Mouse (Mus musculus) CH12.LX (cell line): Measurements from ENCODE around the gene Emg1. TPM values are rescaled to one million over a fixed set of nuclear protein-coding genes. Genes with fewer than 3 reads are reported as not detected.
A peak's percentile ranks its signal among the peaks of the same experiment; 100 is the strongest.

Experiments used
- DNase-seq: peaks from one replicate; pipeline ENCODE4 v3.0.0-alpha.2; 2013; ENCODE audit errors: extremely low read depth
- H3K27ac ChIP-seq: 2 replicates; pipeline ENCODE4 v1.5.1; 2012; ENCODE audit warnings: low read depth, mild to moderate bottlenecking, control low read depth, moderate library complexity; ENCODE audit not compliant: insufficient read depth
- H3K27me3 ChIP-seq: replicated peaks from 2 replicates; pipeline ENCODE3; 2012; ENCODE audit warnings: inconsistent platforms
- H3K36me3 ChIP-seq, 2 experiments: replicated peaks in 1 of 2; 2 replicates each; pipeline versions ENCODE3 to v1.6.1; 2012; ENCODE audit warnings: inconsistent platforms in 1 of 2, low read length in 1 of 2, mild to moderate bottlenecking in 1 of 2, mixed read lengths in 1 of 2, moderate library complexity in 1 of 2; ENCODE audit not compliant: control insufficient read depth in 1 of 2, insufficient read depth in 1 of 2
- H3K4me1 ChIP-seq, 2 experiments: 2 replicates each; pipeline ENCODE4 v1.6.1; 2012; ENCODE audit warnings: inconsistent platforms in 1 of 2, moderate library complexity in 1 of 2; ENCODE audit not compliant: insufficient read depth in 2 of 2, control insufficient read depth in 1 of 2
- H3K4me2 ChIP-seq: 2 replicates; pipeline ENCODE4 v1.6.1; 2012; ENCODE audit warnings: low read depth, mild to moderate bottlenecking, control low read depth; ENCODE audit not compliant: poor library complexity, insufficient read depth, severe bottlenecking
- H3K4me3 ChIP-seq, 3 experiments: fragments of 150-350 bp in 1 of 3; sonication (generic) in 1 of 3; replicated peaks in 1 of 3; 2 replicates each; pipeline versions ENCODE3 to v1.5.1; 2011 to 2012; ENCODE audit warnings: low read depth in 2 of 3, low read length in 2 of 3, mild to moderate bottlenecking in 2 of 3, moderate library complexity in 2 of 3, control low read depth in 1 of 3, improper control_type of control experiment in 1 of 3, inconsistent platforms in 1 of 3, mixed read lengths in 1 of 3; ENCODE audit not compliant: poor library complexity in 1 of 3
- H3K79me2 ChIP-seq: replicated peaks from 2 replicates; pipeline ENCODE4 v1.6.1; 2012; ENCODE audit warnings: mild to moderate bottlenecking, moderate library complexity; ENCODE audit not compliant: control insufficient read depth, poor library complexity, insufficient read depth, severe bottlenecking; ENCODE audit errors: extremely low read depth
- H3K9ac ChIP-seq: 2 replicates; pipeline ENCODE4 v1.6.1; 2012; ENCODE audit warnings: low read depth, mild to moderate bottlenecking, control low read depth, moderate library complexity; ENCODE audit not compliant: insufficient read depth
- H3K9me3 ChIP-seq: replicated peaks from 2 replicates; pipeline ENCODE3; 2012; ENCODE audit warnings: low read length, inconsistent platforms, mixed read lengths
- BHLHE40 ChIP-seq: IDR thresholded peaks from 2 replicates; pipeline ENCODE4 v1.6.1; 2011; ENCODE audit warnings: mild to moderate bottlenecking, low read depth, low read length, improper control_type of control experiment
- CHD1 ChIP-seq: IDR thresholded peaks from 2 replicates; pipeline ENCODE4 v1.6.1; 2012; ENCODE audit warnings: low read depth, low read length, improper control_type of control experiment, inconsistent platforms
- CHD2 ChIP-seq: IDR thresholded peaks from 2 replicates; pipeline ENCODE4 v1.6.1; 2011; ENCODE audit warnings: low read length, improper control_type of control experiment
- E2F4 ChIP-seq: IDR thresholded peaks from 2 replicates; pipeline ENCODE4 v1.6.1; 2011; ENCODE audit warnings: low read depth, low read length, improper control_type of control experiment; ENCODE audit not compliant: insufficient replicate concordance
- ELF1 ChIP-seq: IDR thresholded peaks from 2 replicates; pipeline ENCODE4 v1.6.1; 2014; ENCODE audit warnings: low read depth, mild to moderate bottlenecking, inconsistent platforms, low read length, improper control_type of control experiment
- EP300 ChIP-seq: IDR thresholded peaks from 2 replicates; pipeline ENCODE4 v1.6.1; 2011; ENCODE audit warnings: low read length, improper control_type of control experiment
- ETS1 ChIP-seq: conservative IDR thresholded peaks from 2 replicates; pipeline ENCODE4 v1.6.1; 2012; ENCODE audit warnings: low read depth, mild to moderate bottlenecking, inconsistent platforms, low read length, improper control_type of control experiment, moderate library complexity
- GABPA ChIP-seq: IDR thresholded peaks from 2 replicates; pipeline ENCODE4 v1.6.1; 2012; ENCODE audit warnings: low read depth, low read length, improper control_type of control experiment, inconsistent platforms; ENCODE audit not compliant: insufficient replicate concordance
- HCFC1 ChIP-seq: IDR thresholded peaks from 2 replicates; pipeline ENCODE4 v1.6.1; 2012; ENCODE audit warnings: low read depth, mild to moderate bottlenecking, inconsistent platforms, low read length, improper control_type of control experiment
- IRF4 ChIP-seq: IDR thresholded peaks from 2 replicates; pipeline ENCODE4 v1.6.1; 2014; ENCODE audit warnings: low read depth, mild to moderate bottlenecking, inconsistent platforms, low read length, improper control_type of control experiment
- JUN ChIP-seq: IDR thresholded peaks from 2 replicates; pipeline ENCODE4 v1.6.1; 2011; ENCODE audit warnings: low read depth, mild to moderate bottlenecking, low read length, improper control_type of control experiment, moderate library complexity; ENCODE audit not compliant: insufficient read depth
- KAT2A ChIP-seq: IDR thresholded peaks from 2 replicates; pipeline ENCODE4 v1.6.1; 2012; ENCODE audit warnings: low read length, improper control_type of control experiment, inconsistent platforms; ENCODE audit not compliant: insufficient replicate concordance
- MAFK ChIP-seq: IDR thresholded peaks from 2 replicates; pipeline ENCODE4 v1.6.1; 2011; ENCODE audit warnings: low read length, improper control_type of control experiment; ENCODE audit not compliant: insufficient replicate concordance
- MAX ChIP-seq: IDR thresholded peaks from 2 replicates; pipeline ENCODE4 v1.6.1; 2011; ENCODE audit warnings: low read length, improper control_type of control experiment
- MAZ ChIP-seq: IDR thresholded peaks from 2 replicates; pipeline ENCODE4 v1.6.1; 2012; ENCODE audit warnings: low read depth, mild to moderate bottlenecking, inconsistent platforms, low read length, improper control_type of control experiment, moderate library complexity
- MEF2A ChIP-seq: IDR thresholded peaks from 2 replicates; pipeline ENCODE4 v1.6.1; 2014; ENCODE audit warnings: low read depth, mild to moderate bottlenecking, inconsistent platforms, low read length, improper control_type of control experiment, borderline replicate concordance
- NELFE ChIP-seq: IDR thresholded peaks from 2 replicates; pipeline ENCODE4 v1.6.1; 2011; ENCODE audit warnings: low read depth, low read length, improper control_type of control experiment
- NRF1 ChIP-seq: IDR thresholded peaks from 2 replicates; pipeline ENCODE4 v1.6.1; 2014; ENCODE audit warnings: low read depth, mild to moderate bottlenecking, inconsistent platforms, low read length, improper control_type of control experiment, moderate library complexity
- PAX5 ChIP-seq: IDR thresholded peaks from 2 replicates; pipeline ENCODE4 v1.6.1; 2012; ENCODE audit warnings: low read length, inconsistent platforms, mixed read lengths
- POLR2A ChIP-seq: IDR thresholded peaks from 2 replicates; pipeline ENCODE4 v1.6.1; 2011; ENCODE audit warnings: low read depth, mild to moderate bottlenecking, improper control_type of control experiment, low read length
- POLR2AphosphoS2 ChIP-seq: IDR thresholded peaks from 2 replicates; pipeline ENCODE4 v1.6.1; 2011; ENCODE audit warnings: low read depth, low read length, improper control_type of control experiment
- RAD21 ChIP-seq: IDR thresholded peaks from 2 replicates; pipeline ENCODE4 v1.6.1; 2011; ENCODE audit warnings: low read depth, mild to moderate bottlenecking, low read length, improper control_type of control experiment, moderate library complexity
- RCOR1 ChIP-seq: conservative IDR thresholded peaks from 2 replicates; pipeline ENCODE4 v1.6.1; 2012; ENCODE audit warnings: low read depth, mild to moderate bottlenecking, inconsistent platforms, low read length, improper control_type of control experiment
- SIN3A ChIP-seq: IDR thresholded peaks from 2 replicates; pipeline ENCODE4 v1.6.1; 2012; ENCODE audit warnings: low read length, improper control_type of control experiment, inconsistent platforms
- SMC3 ChIP-seq: IDR thresholded peaks from 2 replicates; pipeline ENCODE4 v1.6.1; 2011; ENCODE audit warnings: low read depth, low read length, improper control_type of control experiment
- TBP ChIP-seq: conservative IDR thresholded peaks from 2 replicates; pipeline ENCODE4 v1.6.1; 2011; ENCODE audit warnings: low read depth, low read length, improper control_type of control experiment
- TCF12 ChIP-seq: IDR thresholded peaks from 2 replicates; pipeline ENCODE4 v1.6.1; 2014; ENCODE audit warnings: low read depth, mild to moderate bottlenecking, inconsistent platforms, low read length, improper control_type of control experiment
- USF2 ChIP-seq: conservative IDR thresholded peaks from 2 replicates; pipeline ENCODE4 v1.6.1; 2011; ENCODE audit warnings: low read depth, low read length, improper control_type of control experiment
- ZC3H11A ChIP-seq: IDR thresholded peaks from 2 replicates; pipeline ENCODE4 v1.6.1; 2012; ENCODE audit warnings: low read depth, mild to moderate bottlenecking, inconsistent platforms, low read length, improper control_type of control experiment
- ZKSCAN1 ChIP-seq: IDR thresholded peaks from 2 replicates; pipeline ENCODE4 v1.6.1; 2012; ENCODE audit warnings: low read depth, inconsistent platforms, low read length, improper control_type of control experiment, borderline replicate concordance
- ZMIZ1 ChIP-seq: IDR thresholded peaks from 2 replicates; pipeline ENCODE4 v1.6.1; 2012; ENCODE audit warnings: low read depth, mild to moderate bottlenecking, inconsistent platforms, low read length, improper control_type of control experiment
- ZNF384 ChIP-seq: IDR thresholded peaks from 2 replicates; pipeline ENCODE4 v1.6.1; 2012; ENCODE audit warnings: low read depth, low read length, improper control_type of control experiment, inconsistent platforms
- dilution Hi-C: fragments of 300-500 bp; cut with MboI; formaldehyde crosslinking; loops from 2 replicates; pipeline ENCODE4 v1.14.3; 2020; ENCODE audit warnings: low sequenced_read_pairs; ENCODE audit not compliant: extremely low pct_unique_long_range_greater_than_20kb, extremely low pct_ligation_motif_present
- in situ Hi-C: fragments of 300-500 bp; cut with MboI; formaldehyde crosslinking; loops from 3 replicates; pipeline ENCODE4 v1.14.3; 2019; ENCODE audit warnings: low sequenced_read_pairs, low pct_ligation_motif_present, low pct_unique_long_range_greater_than_20kb, mixed read lengths
- polyA plus RNA-seq: library from polyadenylated mRNA; unstranded; fragments of >175 nt; gene quantifications from 2 replicates; pipeline ENCODE4 v1.2.1, GENCODE M21; 2012; ENCODE audit warnings: low read depth; ENCODE audit not compliant: insufficient read length
- total RNA-seq, 2 experiments: library from RNA; depleted of rRNA; stranded (reverse); fragments of 300-350 nt in 1 of 2; fragments of >200 nt in 1 of 2; gene quantifications; 2 replicates each; pipeline ENCODE4 v1.2.3; 2012 to 2014

Gene Emg1
- total and polyA plus RNA-seq, 3 experiments: 301 to 481 (median 352) TPM

GRCm38 (mm10) chr6:124717968-124718367 is 6.0 kb upstream of the Emg1 start:
- Histone ChIP-seq H3K4me2 (no peak overlapping the region), H3K4me1 (peaks cover 31 to 77% of the 10 kb centered on the region in 2 experiments), H3K36me3 (peaks cover 46 to 87% of the 10 kb centered on the region in 2 experiments), H3K27ac (no peak overlapping the region), H3K27me3 (no peaks in the 10 kb centered on the region), H3K4me3 (no peak overlapping the region), H3K9me3 (no peaks in the 10 kb centered on the region), H3K9ac (no peak overlapping the region), H3K79me2 (peaks cover 20% of the 10 kb centered on the region)
- TF ChIP-seq MAFK: no peak
- TF ChIP-seq MAZ: no peak
- no peak for TF ChIP-seq HCFC1
- no peak for TF ChIP-seq TBP
- no peak for TF ChIP-seq CHD1
- no peak for TF ChIP-seq ZKSCAN1
- no peak for DNase-seq
- dilution Hi-C loops (no loop called here), in situ Hi-C loops (no loop called here)

DNA sequence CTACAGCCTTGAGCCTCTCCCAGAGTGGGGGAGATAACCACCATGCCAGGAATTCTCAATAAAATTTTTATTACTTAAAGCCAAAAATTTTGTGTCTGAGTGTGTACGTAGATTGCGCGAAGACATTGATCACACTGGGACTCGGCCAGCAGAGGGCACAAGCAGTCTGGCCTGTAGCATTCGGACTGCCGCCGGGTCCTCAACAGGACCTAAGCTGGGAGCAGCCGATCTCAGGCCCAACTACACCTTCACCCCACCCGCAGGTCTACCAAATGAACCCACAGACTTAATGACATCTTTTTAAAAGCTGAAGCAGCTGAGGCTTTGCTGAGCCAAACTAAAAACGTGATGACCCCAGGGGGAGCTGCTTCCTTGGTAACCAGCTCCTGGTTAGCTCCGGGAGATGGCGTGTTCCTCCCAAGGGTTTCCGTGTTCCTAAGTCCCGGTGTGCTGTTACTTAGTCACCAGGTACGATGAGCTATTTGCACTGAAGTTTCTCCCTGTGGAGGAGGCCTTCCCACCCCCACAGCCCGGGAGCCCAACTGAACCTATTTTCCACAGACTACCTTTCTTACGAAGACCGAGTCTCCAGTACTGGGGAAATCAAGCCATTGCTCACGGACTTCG is 5.0 kb upstream of the Emg1 start:
- H3K4me1 ChIP-seq: peaks cover 27 to 69% of the 10 kb centered on the region in 2 experiments
- no peaks in the 10 kb centered on the region for H3K9me3 ChIP-seq
- H3K27ac ChIP-seq: no peak overlapping the region
- in situ Hi-C loops: no loop called here
- no peak overlapping the region for H3K4me2 ChIP-seq
- no peaks in the 10 kb centered on the region for H3K27me3 ChIP-seq
- H3K4me3 ChIP-seq: no peak overlapping the region
- peak; percentile 71 for DNase-seq
- peaks cover 28% of the 10 kb centered on the region for H3K79me2 ChIP-seq
- H3K36me3 ChIP-seq: peaks cover 43 to 84% of the 10 kb centered on the region in 2 experiments
- dilution Hi-C loops: no loop called here
- H3K9ac ChIP-seq: no peak overlapping the region
- TF ChIP-seq RCOR1 (no peak), MEF2A (peak; percentile 38; the same call in 1 of the 2 replicates), NRF1 (no peak), TBP (no peak), KAT2A (no peak), NELFE (no peak), SIN3A (no peak), POLR2A (no peak; the same call in 1 of the 2 replicates), MAZ (peak; percentile 54; the same call in 1 of the 2 replicates), RAD21 (peak; percentile 90), E2F4 (no peak), MAX (no peak), ELF1 (no peak), SMC3 (peak; percentile 97), CHD1 (no peak), TCF12 (no peak), ZNF384 (no peak), PAX5 (no peak), ZC3H11A (peak; percentile 91), GABPA (no peak), POLR2AphosphoS2 (no peak; the same call in 1 of the 2 replicates), ETS1 (no peak), USF2 (no peak), JUN (no peak), IRF4 (peak; percentile 55), MAFK (no peak), EP300 (no peak), CHD2 (no peak), ZMIZ1 (no peak), BHLHE40 (no peak)
